ENCODE assay signal across 9 mouse cellular contexts in genomic region chr3:98025921-98026880, GRCm38 (mm10). TPM values are rescaled to one million over a fixed set of nuclear protein-coding genes. Genes with fewer than 3 reads are reported as not detected.
A peak's percentile ranks its signal among the peaks of the same experiment; 100 is the strongest.
DNase-seq lines count a peak whose midpoint lies in the region; ATAC-seq and TF ChIP-seq lines count a peak whose summit lies in the region.
"Had no signal": no experiment of that assay in that cellular context is flagged by ENCODE, and none has a peak within 500 bp of the region (broad histone marks: within the 10 kb centered on the region; RNA-seq: fewer than 3 reads in every experiment).

No protein-coding gene starts in this region.

- DNase-seq in kidney, adult 8-10 months: peak; percentile 54 to 65
- peak; percentile 62 to 70 for DNase-seq in heart, adult 9 months (ENCODE audit: low spot score in 2 of 2)
- DNase-seq in kidney, postnatal 14 days: peak; percentile 49
- no peak for DNase-seq in midbrain, embryonic 11.5 days (ENCODE audit: low spot score, missing footprints)
- no peak for DNase-seq in right cerebral cortex, adult 2 months (ENCODE audit: low spot score in 2 of 2)
- no peak for DNase-seq in thymus, adult 2 months
- no peak for DNase-seq in left cerebral cortex, postnatal 10 days (ENCODE audit: extremely low spot score in 1 of 2, low spot score in 2 of 2)

- no peak overlapping the region for H3K9ac ChIP-seq in kidney, embryonic 14.5 days (ENCODE audit: low read depth, low read length)
- 0 out of 2 replicates have a peak overlapping the region, but pooled peaks have one; percentile 11 for H3K9ac ChIP-seq in midbrain, embryonic 11.5 days (ENCODE audit: low read length)
- H3K9ac ChIP-seq: embryonic facial prominence, embryonic 12.5 days had no signal

- TF ChIP-seq POLR2A in thymus, adult 2 months (IDR thresholded peaks at IDR 0.05; ENCODE audit: control insufficient read depth, extremely low read depth, insufficient read depth, low read length, poor library complexity): no peak

- TF ChIP-seq CTCF in thymus, adult 2 months (IDR thresholded peaks at IDR 0.05; ENCODE audit: borderline replicate concordance, control insufficient read depth, extremely low read depth, insufficient read depth, low read length, poor library complexity): no peak

- H3K4me3 ChIP-seq in kidney, embryonic 14.5 days (ENCODE audit: low read length): no peak overlapping the region
- no peak overlapping the region for H3K4me3 ChIP-seq in midbrain, embryonic 11.5 days (ENCODE audit: low read depth, low read length)
- H3K4me3 ChIP-seq in thymus, adult 2 months (ENCODE audit: control insufficient read depth, insufficient read depth, low read length): no peak overlapping the region
- H3K4me3 ChIP-seq: embryonic facial prominence, embryonic 12.5 days had no signal

- H3K4me1 ChIP-seq in kidney, embryonic 14.5 days (ENCODE audit: control insufficient read depth, insufficient read depth, low read length): peaks cover 70% of the 10 kb centered on the region
- H3K4me1 ChIP-seq in midbrain, embryonic 11.5 days (ENCODE audit: control insufficient read depth, insufficient read depth, low read length): peaks cover 41% of the 10 kb centered on the region
- peaks cover 23% of the 10 kb centered on the region for H3K4me1 ChIP-seq in thymus, adult 2 months (replicated peaks; ENCODE audit: control insufficient read depth, insufficient read depth, low read length)

- H3K9me3 ChIP-seq in kidney, embryonic 14.5 days (ENCODE audit: control insufficient read depth, low read length): no peaks in the 10 kb centered on the region
- H3K9me3 ChIP-seq in midbrain, embryonic 11.5 days (ENCODE audit: control insufficient read depth, low read length): no peaks in the 10 kb centered on the region
- H3K9me3 ChIP-seq: embryonic facial prominence, embryonic 12.5 days had no signal

- ATAC-seq in kidney, embryonic 14.5 days (ENCODE audit: low FRiP score, low TSS enrichment): no peak
- ATAC-seq in midbrain, embryonic 11.5 days (ENCODE audit: low FRiP score): peak; percentile 57; the same call in 1 of the 2 replicates

- H3K27ac ChIP-seq in kidney, embryonic 14.5 days (ENCODE audit: low read depth, low read length): no peak overlapping the region
- peak overlapping the region; percentile 23; the same call in 1 of the 2 replicates for H3K27ac ChIP-seq in midbrain, embryonic 11.5 days (ENCODE audit: low read depth, low read length)
- H3K27ac ChIP-seq in thymus, adult 2 months (ENCODE audit: control insufficient read depth, insufficient read depth, low read length): no peak overlapping the region

- WGBS in kidney, embryonic 14.5 days: 46% methylated on average over 10 of the region's 10 CpGs
- 32% methylated on average over 10 of the region's 10 CpGs for WGBS in midbrain, embryonic 11.5 days
- 64% methylated on average over 10 of the region's 10 CpGs for WGBS in thymus, adult 2 months

- no peak overlapping the region for H3K4me2 ChIP-seq in kidney, embryonic 14.5 days (replicated peaks; ENCODE audit: low read depth, low read length)
- no peak overlapping the region; the same call in 1 of the 2 replicates for H3K4me2 ChIP-seq in midbrain, embryonic 11.5 days
- H3K4me2 ChIP-seq: embryonic facial prominence, embryonic 12.5 days had no signal

- no peaks in the 10 kb centered on the region; the same call in 1 of the 2 replicates for H3K36me3 ChIP-seq in kidney, embryonic 14.5 days (ENCODE audit: control insufficient read depth, insufficient read depth, low read length)
- no peaks in the 10 kb centered on the region for H3K36me3 ChIP-seq in midbrain, embryonic 11.5 days (ENCODE audit: control insufficient read depth, insufficient read depth, low read length)
- no peaks in the 10 kb centered on the region for H3K36me3 ChIP-seq in thymus, adult 2 months (ENCODE audit: control insufficient read depth, insufficient read depth, low read length)
- H3K36me3 ChIP-seq: embryonic facial prominence, embryonic 12.5 days had no signal

- intact Hi-C loops in left cerebral cortex, postnatal 10 days (cut with DNase I): no loop called here

- no peaks in the 10 kb centered on the region for H3K27me3 ChIP-seq in kidney, embryonic 14.5 days (ENCODE audit: control insufficient read depth, insufficient read depth, low read length)
- no peaks in the 10 kb centered on the region; the same call in 1 of the 2 replicates for H3K27me3 ChIP-seq in midbrain, embryonic 11.5 days (ENCODE audit: control insufficient read depth, insufficient read depth, low read length)
- H3K27me3 ChIP-seq in thymus, adult 2 months (ENCODE audit: control insufficient read depth, insufficient read depth, low read length): no peaks in the 10 kb centered on the region
- H3K27me3 ChIP-seq: embryonic facial prominence, embryonic 12.5 days had no signal

RNA-seq across cellular contexts. Expression of gene Notch2, which starts 12.9 kb away (rescaled TPM):
- polyA plus RNA-seq in kidney, embryonic 14.5 days (2014; fragmentation: Nextera tagmentation; extraction: Ambion mirVana): 34.4 and 42.7 TPM in 2 replicates
- 17.0 and 17.6 TPM in 2 replicates for polyA plus RNA-seq in midbrain, embryonic 11.5 days (2014; fragmentation: Nextera tagmentation; extraction: Ambion mirVana)
- 24.9 and 31.5 TPM in 2 replicates for polyA plus RNA-seq in thymus, adult 2 months (2012; rRNA removed)
- 10 to 100 TPM; 15.5 to 17.9 TPM for total RNA-seq in left cerebral cortex, postnatal 10 days (2021)

Comparison
In these comparisons a context has a peak if more than half of its experiments do, and no peak if none do; other contexts are left out.
1. DNase-seq: peak in kidney, adult 8-10 months (2 of 2), heart, adult 9 months (2 of 2) and kidney, postnatal 14 days (single experiment); none in midbrain, embryonic 11.5 days (single experiment), right cerebral cortex, adult 2 months (0 of 2), thymus, adult 2 months (single experiment) and left cerebral cortex, postnatal 10 days (0 of 2).